Mouse (Mus musculus) kidney, embryonic 16.5 days (tissue): ENCODE data around the gene Jmjd8. TPM values are rescaled to one million over a fixed set of nuclear protein-coding genes. Genes with fewer than 3 reads are reported as not detected.
A peak's percentile ranks its signal among the peaks of the same experiment; 100 is the strongest.

ENCODE experiments used
- ATAC-seq: fragments of 200-750 bp; cut with Nextera tagmentation; 2 replicates; pipeline ENCODE4 v1.8.0; 2017; ENCODE audit warnings: moderate TSS enrichment; ENCODE audit not compliant: low FRiP score, low TSS enrichment
- H3K27ac ChIP-seq: fragments of 300-500 bp; sonication (generic); 2 replicates; pipeline ENCODE4 v1.5.1; 2014; ENCODE audit warnings: low read length
- H3K27me3 ChIP-seq: fragments of 300-500 bp; sonication (generic); 2 replicates; pipeline ENCODE4 v1.6.1; 2014; ENCODE audit warnings: low read length, control low read depth, mixed read lengths; ENCODE audit not compliant: insufficient read depth
- H3K36me3 ChIP-seq: fragments of 300-500 bp; sonication (generic); 2 replicates; pipeline ENCODE4 v1.6.1; 2014; ENCODE audit warnings: low read length, control low read depth, mixed read lengths; ENCODE audit not compliant: insufficient read depth
- H3K4me1 ChIP-seq: fragments of 300-500 bp; sonication (generic); 2 replicates; pipeline ENCODE4 v1.6.1; 2014; ENCODE audit warnings: low read length, control low read depth, mixed read lengths; ENCODE audit not compliant: insufficient read depth
- H3K4me2 ChIP-seq: fragments of 300-500 bp; sonication (generic); replicated peaks from 2 replicates; pipeline ENCODE4 v1.6.1; 2014; ENCODE audit warnings: low read depth, low read length
- H3K4me3 ChIP-seq: fragments of 300-500 bp; sonication (generic); 2 replicates; pipeline ENCODE4 v1.5.1; 2014; ENCODE audit warnings: mild to moderate bottlenecking, low read length
- H3K9ac ChIP-seq: fragments of 300-500 bp; sonication (generic); replicated peaks from 2 replicates; pipeline ENCODE4 v1.6.1; 2014; ENCODE audit warnings: low read length
- H3K9me3 ChIP-seq: fragments of 300-500 bp; sonication (generic); 2 replicates; pipeline ENCODE4 v1.6.1; 2016; ENCODE audit warnings: low read length, control low read depth
- WGBS: fragments of 180-500 bp; shearing (Covaris S2); extraction: QIAGEN DNeasy Blood & Tissue Kit; methylation state at CpG from one replicate; pipeline ENCODE4 v1.1.7; 2014; 5-methylcytosine and 5-hydroxymethylcytosine counted together
- polyA plus RNA-seq: library from polyadenylated mRNA; unstranded; fragments of >200 nt; fragmentation: Nextera tagmentation; extraction: Ambion mirVana; gene quantifications from 2 replicates; pipeline ENCODE4 v1.2.1, GENCODE M21; 2015

The Jmjd8 gene
- 72.3 and 73.0 TPM in 2 replicates for polyA plus RNA-seq

DNA sequence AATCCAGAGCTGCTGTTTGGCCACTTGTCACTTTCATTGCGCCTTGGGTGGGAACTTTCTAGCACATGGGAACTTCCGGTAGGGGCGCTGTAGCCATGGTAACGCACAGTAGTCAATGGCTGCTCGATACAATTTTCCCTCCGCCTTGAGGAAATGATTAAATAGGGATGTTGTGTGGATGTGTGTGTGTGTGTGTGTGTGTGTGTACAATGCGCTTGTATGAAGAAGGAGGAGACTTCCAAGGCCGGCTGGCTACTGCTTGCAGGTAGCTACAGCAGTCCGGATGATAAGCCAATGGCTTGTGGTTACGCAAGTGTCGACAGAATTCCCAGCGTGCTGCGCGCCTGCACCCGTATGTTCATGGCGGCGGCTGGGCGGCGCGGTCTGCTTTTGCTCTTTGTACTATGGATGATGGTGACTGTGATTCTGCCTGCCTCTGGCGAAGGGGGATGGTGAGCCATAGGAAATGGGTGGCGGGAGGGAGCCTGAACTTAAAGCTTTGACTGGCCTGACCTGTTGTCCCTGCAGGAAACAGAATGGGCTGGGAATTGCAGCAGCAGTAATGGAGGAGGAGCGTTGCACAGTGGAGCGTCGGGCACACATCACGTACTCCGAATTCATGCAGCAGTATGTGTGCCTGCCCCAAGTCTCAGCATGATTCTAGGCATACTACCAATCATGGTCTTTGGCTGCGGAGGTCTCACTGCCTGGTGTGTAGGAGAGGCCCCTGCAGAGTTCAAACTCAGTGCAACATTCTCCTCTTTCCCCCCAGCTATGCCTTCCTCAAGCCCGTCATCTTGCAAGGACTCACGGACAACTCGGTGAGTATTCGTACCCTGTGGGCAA lies at the start of gene Jmjd8:
Gene Jmjd8, plus strand, starts transcription at position 156 of the 846 bp plus-strand sequence.
- H3K27me3 ChIP-seq = no peaks in the 10 kb centered on the region
- no peaks in the 10 kb centered on the region for H3K9me3 ChIP-seq
- 0% methylated on average over 32 of the region's 32 CpGs for WGBS
- peak within 1 kb of the TSS; percentile 64 for H3K4me2 ChIP-seq
- peak within 1 kb of the TSS; percentile 58 for H3K4me3 ChIP-seq
- peak; percentile 24; the same call in 1 of the 2 replicates for ATAC-seq
- peaks cover 50% of the 10 kb centered on the region for H3K4me1 ChIP-seq
- H3K36me3 ChIP-seq = peaks cover 30% of the 10 kb centered on the region
- H3K9ac ChIP-seq = peak within 1 kb of the TSS; percentile 75
- H3K27ac ChIP-seq = peak within 1 kb of the TSS; percentile 86

DNA sequence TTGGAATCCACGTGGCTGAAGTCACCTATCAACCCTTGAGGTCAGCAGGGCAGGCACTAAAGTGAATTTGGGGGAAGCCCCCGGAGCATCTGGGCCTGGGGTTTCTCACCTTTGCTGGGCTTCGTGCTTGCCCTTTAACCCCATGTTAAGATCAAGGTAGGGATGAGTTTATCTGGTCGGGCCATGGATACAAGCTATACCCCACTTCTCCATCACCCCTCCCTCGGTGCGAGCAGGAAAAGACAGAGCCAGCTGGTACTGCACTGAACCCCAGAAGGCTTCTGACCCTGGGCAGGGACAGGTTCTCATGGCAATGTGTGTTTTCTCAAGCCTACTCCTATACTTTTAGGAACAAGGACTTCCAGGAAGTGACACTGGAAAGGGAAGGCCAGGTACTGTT lies 47.3 kb upstream of the Jmjd8 start:
- Histone ChIP-seq H3K9ac (no peak overlapping the region), H3K9me3 (no peaks in the 10 kb centered on the region), H3K4me1 (peaks cover 16% of the 10 kb centered on the region), H3K4me3 (no peak overlapping the region), H3K36me3 (peaks cover 45% of the 10 kb centered on the region), H3K27ac (no peak overlapping the region), H3K27me3 (no peaks in the 10 kb centered on the region), H3K4me2 (no peak overlapping the region)
- no peak for ATAC-seq
- 70% methylated on average over 6 of the region's 6 CpGs for WGBS

GRCm38 (mm10) chr17:25783086-25783485 lies 45.6 kb upstream of the Jmjd8 start:
- Histone ChIP-seq H3K9me3 (no peaks in the 10 kb centered on the region), H3K4me2 (no peak overlapping the region), H3K9ac (no peak overlapping the region), H3K36me3 (peaks cover 36% of the 10 kb centered on the region), H3K27ac (no peak overlapping the region), H3K4me1 (peaks cover 16% of the 10 kb centered on the region), H3K4me3 (no peak overlapping the region), H3K27me3 (no peaks in the 10 kb centered on the region)
- no peak for ATAC-seq
- WGBS = 81% methylated on average over 7 of the region's 7 CpGs

DNA sequence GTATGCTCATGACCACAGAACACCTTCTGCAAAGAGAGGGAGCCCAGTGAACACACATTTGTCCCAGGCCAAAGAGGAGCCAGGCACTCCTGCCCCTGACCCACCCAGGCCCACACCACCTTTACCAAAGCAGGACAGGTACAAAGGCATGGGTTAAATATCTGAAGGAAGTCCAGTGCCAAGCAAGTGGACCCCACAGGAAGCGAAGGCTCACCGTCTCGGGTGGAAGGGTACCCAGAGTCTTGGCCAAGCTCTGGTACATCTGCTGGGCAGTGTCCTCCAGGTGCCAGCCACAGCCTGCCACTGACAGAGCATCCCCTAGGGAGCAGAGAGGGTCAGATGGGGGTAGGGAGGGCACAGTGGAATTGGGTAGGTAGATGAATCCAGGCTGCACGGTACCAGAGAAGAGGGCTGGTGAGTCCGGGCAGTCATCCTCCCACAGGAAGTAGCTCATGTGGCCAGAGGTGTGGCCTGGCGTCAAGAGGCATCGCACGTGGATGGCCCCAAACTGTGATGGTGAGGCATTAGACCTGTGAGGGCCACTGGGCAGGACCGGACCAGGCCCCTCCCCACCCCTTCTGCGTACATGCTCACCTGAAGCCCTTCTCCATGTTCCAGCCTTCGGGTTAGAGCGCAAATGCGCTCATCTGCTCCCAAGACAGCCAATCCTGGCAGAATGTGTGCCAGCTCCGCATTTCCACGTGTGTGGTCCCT lies 44.6 kb upstream of the Jmjd8 start:
- no peaks in the 10 kb centered on the region for H3K9me3 ChIP-seq
- WGBS = 71% methylated on average over 15 of the region's 15 CpGs
- H3K27me3 ChIP-seq = no peaks in the 10 kb centered on the region
- peaks cover 36% of the 10 kb centered on the region for H3K36me3 ChIP-seq
- peak overlapping the region; percentile 85 for H3K4me3 ChIP-seq
- no peak overlapping the region for H3K27ac ChIP-seq
- peaks cover 16% of the 10 kb centered on the region for H3K4me1 ChIP-seq
- no peak for ATAC-seq
- peak overlapping the region; percentile 90 for H3K4me2 ChIP-seq
- peak overlapping the region; percentile 86 for H3K9ac ChIP-seq

DNA sequence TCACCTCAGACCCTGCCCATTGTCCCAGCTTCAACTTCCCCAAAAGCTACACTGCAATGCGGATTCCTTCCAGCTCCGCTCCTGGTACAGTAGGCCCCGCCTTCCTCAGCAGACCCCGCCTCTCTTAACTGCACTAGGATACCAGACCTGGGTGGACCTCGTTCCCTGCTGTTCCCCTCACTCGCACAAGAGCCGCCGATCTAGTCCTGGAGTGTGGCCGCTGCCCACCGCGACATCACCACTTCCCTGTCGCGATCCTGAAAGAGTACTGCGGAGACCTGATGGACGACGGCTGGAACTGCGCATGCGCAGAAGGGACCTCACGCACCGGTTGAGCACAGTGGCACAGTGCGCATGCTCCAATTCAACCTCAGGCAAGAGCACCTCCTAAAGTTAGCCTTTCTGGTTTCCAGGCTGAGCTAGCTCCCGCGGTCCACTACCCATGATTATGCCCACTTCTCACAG lies 43.4 kb upstream of the Jmjd8 start, which contains the start of gene Haghl:
Gene Haghl, minus strand, starts transcription at position 393 of the 465 bp plus-strand sequence.
- Histone ChIP-seq H3K9me3 (no peaks in the 10 kb centered on the region), H3K4me3 (peak within 1 kb of the TSS; percentile 85), H3K9ac (peak within 1 kb of the TSS; percentile 86), H3K4me1 (peaks cover 16% of the 10 kb centered on the region), H3K36me3 (peaks cover 30% of the 10 kb centered on the region), H3K4me2 (peak within 1 kb of the TSS; percentile 90), H3K27ac (peak within 1 kb of the TSS; percentile 95), H3K27me3 (no peaks in the 10 kb centered on the region)
- ATAC-seq = peak; percentile 79
- under 1% methylated on average over 23 of the region's 23 CpGs for WGBS

DNA sequence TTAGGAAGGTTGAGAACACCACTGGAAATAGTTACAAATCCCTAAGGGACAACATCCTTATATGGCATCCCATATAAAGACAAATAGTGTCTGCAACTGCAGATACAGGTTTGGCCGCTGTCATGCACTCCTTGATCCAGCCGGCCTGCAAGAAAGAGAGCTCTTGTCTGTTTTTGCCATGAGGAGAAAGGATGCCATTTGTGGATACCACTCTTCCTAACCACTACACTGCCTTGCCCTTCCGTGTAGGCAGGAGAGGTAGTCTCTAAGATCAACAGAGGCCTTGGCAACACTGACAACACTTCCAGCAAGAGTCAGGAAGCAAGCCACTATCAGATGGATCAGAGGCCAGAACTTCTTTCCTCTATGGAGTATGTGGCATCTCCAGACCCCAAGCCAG lies 42.4 kb upstream of the Jmjd8 start, which contains the start of gene Ccdc78:
Gene Ccdc78, plus strand, starts transcription at position 301 of the 400 bp plus-strand sequence.
- no peaks in the 10 kb centered on the region for H3K9me3 ChIP-seq
- 78% methylated on average over 3 of the region's 3 CpGs for whole genome bisulfite sequencing

DNA sequence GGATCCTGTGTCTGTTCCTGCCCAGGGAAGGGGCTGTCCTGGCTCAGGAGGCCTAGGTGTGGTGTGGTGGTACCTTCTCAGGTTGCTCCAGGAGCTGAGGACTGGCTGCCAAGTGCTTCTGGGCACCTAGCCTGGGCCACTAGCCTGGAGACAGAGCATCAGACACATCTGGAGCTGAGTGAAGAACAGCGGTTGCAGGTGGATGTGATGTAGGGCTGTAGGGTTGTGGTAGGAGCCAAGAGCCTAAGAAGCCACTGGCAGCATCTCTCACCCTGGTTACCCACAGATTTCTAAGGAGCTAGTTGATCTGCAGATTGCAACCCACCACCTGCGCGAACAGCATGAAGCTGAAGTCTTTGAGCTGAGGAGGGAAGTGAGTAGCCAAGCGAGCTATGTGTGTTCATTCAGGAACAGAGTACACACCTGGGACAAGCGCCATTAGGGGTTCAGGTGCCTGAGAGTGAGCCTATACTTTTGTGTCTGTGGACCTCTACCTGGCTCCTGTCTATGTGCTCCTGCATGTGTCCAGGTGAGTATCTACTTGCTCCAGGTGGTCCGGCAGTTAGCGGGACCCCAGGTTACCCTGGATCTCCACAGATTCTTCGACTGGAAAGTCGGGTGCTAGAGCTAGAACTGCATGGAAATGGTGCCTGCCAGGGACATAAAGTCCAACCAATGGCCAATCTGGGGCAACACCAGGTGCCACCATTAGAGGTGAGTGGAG lies 41.7 kb upstream of the Jmjd8 start:
- 91% methylated on average over 9 of the region's 9 CpGs for WGBS
- H3K27ac ChIP-seq = no peak overlapping the region
- H3K9ac ChIP-seq = no peak overlapping the region
- H3K4me1 ChIP-seq = peaks cover 29% of the 10 kb centered on the region
- no peaks in the 10 kb centered on the region for H3K27me3 ChIP-seq
- ATAC-seq = no peak
- H3K4me3 ChIP-seq = no peak overlapping the region
- H3K4me2 ChIP-seq = no peak overlapping the region
- H3K36me3 ChIP-seq = peaks cover 16% of the 10 kb centered on the region
- no peaks in the 10 kb centered on the region for H3K9me3 ChIP-seq

More for the DNA sequence above, 42.4 kb upstream of the Jmjd8 start, which contains the start of gene Ccdc78:
- Histone ChIP-seq H3K27ac (peak within 1 kb of the TSS; percentile 95), H3K4me3 (peak within 1 kb of the TSS; percentile 85), H3K4me1 (peaks cover 26% of the 10 kb centered on the region), H3K9ac (peak within 1 kb of the TSS; percentile 86), H3K36me3 (peaks cover 22% of the 10 kb centered on the region), H3K4me2 (peak within 1 kb of the TSS; percentile 90), H3K27me3 (no peaks in the 10 kb centered on the region)
- ATAC-seq = no peak

DNA sequence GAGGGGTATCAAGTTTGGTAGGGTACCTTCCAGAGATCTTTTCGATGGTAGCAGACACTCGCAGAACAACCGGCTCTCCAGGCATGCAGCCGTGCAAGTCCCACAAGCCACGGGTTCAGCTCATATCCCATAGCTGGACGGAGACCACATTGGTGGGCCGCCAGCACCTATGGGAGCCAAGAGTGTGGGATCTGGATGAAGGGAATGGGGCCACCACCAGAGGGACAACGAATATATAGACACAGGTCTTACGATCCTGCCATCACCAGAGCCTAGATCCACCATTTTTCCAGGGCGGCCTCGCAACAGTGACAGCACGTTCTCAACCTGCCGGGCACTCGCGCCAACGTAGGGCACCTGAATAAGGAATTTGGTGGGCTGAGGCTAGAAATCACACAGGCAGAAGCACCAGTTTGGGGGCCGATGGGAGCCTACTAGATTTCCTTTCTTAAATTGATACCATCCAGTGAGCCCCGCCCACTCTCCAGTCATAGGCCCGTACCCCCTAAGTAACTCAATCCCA lies 37.3 kb upstream of the Jmjd8 start:
- Histone ChIP-seq H3K4me1 (peaks cover 54% of the 10 kb centered on the region), H3K27ac (peak overlapping the region; percentile 99), H3K27me3 (no peaks in the 10 kb centered on the region), H3K9ac (peak overlapping the region; percentile 85), H3K4me3 (peak overlapping the region; percentile 95), H3K9me3 (no peaks in the 10 kb centered on the region), H3K4me2 (peak overlapping the region; percentile 93), H3K36me3 (0 out of 2 replicates have a peak, but pooled peaks cover 2% of the 10 kb centered on the region)
- ATAC-seq = no peak
- WGBS = 24% methylated on average over 19 of the region's 19 CpGs
